Mouse (Mus musculus) small intestine, adult 2 months (tissue): ENCODE results near the gene Papola.

Experiments used
- CTCF ChIP-seq: fragments of 200-500 bp; IDR thresholded peaks from 2 replicates; pipeline ENCODE4 v1.5.1; 2012; ENCODE audit warnings: low read depth, mild to moderate bottlenecking, control low read depth, inconsistent platforms, low read length, moderate library complexity, mixed read lengths; ENCODE audit not compliant: insufficient replicate concordance, insufficient read length; ENCODE audit errors: extremely low read depth
- POLR2A ChIP-seq: fragments of 200-500 bp; IDR thresholded peaks from 2 replicates; pipeline ENCODE4 v1.6.1; 2012; ENCODE audit warnings: low read depth, mild to moderate bottlenecking, control low read depth, inconsistent platforms, low read length, moderate library complexity

DNA sequence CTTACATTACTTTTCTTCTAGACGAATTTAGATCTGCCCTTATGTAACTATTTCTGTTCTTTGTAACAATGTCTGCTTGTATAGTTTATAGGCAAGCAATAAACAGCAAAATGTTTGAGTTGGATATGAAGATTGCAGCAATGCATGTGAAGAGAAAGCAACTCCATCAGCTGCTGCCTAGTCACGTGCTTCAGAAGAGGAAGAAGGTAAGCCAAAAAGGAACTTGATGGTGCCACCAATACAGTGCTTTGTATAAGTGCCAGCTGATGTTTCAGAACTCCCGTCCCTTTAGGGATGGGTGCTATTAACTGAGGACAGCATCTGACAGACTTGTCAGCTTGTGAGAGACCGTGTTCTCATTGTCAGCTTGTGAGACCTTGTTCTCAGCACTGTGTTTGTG, 39.0 kb downstream of the Papola start:
- no peak for TF ChIP-seq CTCF
- TF ChIP-seq POLR2A, result no peak
